Mouse (Mus musculus): Measurements from ENCODE around the gene Dctn1. TPM values are rescaled to one million over a fixed set of nuclear protein-coding genes. Genes with fewer than 3 reads are reported as not detected.

The Dctn1 gene
- polyA plus RNA-seq, 1 experiment from 2014 or later = 55.3 TPM

DNA sequence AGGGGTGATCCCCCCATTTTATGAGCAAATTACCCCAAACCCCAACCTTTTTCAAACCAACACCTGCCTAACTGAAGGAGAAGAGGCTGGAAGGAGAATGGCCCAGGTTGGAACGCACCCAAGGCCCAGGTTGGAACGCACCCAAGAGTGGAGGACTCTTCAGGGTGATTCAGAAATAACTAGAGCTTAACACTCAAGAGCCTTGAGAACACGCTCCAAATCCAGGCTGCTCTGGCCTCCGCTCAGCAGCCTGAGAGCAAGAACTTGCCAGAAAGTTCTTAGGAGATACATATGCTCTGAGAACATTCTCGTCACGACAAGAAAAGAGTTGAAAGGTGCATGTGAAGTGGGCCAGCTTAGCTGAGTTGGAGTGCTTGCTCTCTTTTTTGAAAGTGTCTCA lies 79.4 kb downstream of the Dctn1 start:
- whole genome bisulfite sequencing = 35% methylated on average over 6 of the region's 6 CpGs

DNA sequence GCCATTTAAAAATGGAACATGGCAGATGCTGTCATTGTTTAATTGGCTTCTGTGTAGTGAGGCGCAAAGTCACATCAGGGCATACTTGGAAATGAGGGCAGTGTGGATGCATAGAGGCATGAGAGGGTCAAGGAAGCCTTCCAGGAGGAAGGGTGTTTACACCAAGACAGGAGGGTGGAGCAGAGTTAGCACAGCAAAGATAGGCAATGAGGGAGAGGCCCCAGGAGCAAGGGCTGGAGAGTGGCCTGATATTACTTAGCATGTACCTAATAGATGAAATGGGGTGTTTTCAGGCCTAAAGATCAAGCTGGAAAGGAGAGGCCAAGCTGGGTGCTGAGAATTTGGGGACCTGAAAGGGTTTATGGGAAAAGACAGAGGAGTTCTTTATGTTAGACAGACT lies 80.3 kb downstream of the Dctn1 start:
- Histone ChIP-seq H3K27ac (ENCODE audit: low read length) (peak overlapping the region; percentile 16; the same call in 1 of the 2 replicates), H3K36me3 (ENCODE audit: insufficient read depth, low read length) (no peaks in the 10 kb centered on the region), H3K4me2 (replicated peaks; ENCODE audit: low read depth, low read length) (no peak overlapping the region), H3K4me3 (ENCODE audit: low read depth, low read length) (no peak overlapping the region), H3K27me3 (replicated peaks; ENCODE audit: insufficient read depth, low read length) (no peaks in the 10 kb centered on the region), H3K9ac (replicated peaks; ENCODE audit: low read depth) (no peak overlapping the region), H3K4me1 (ENCODE audit: insufficient read depth, low read depth, low read length) (peaks cover 4% of the 10 kb centered on the region; the same call in 1 of the 2 replicates), H3K9me3 (ENCODE audit: low read length) (no peaks in the 10 kb centered on the region)
- no peak for TF ChIP-seq CTCF (IDR thresholded peaks at IDR 0.05)
- TF ChIP-seq EP300 (IDR thresholded peaks at IDR 0.05) = no peak
- ATAC-seq (no peak), DNase-seq (ENCODE audit: low spot score) (no peak)
- WGBS = 91% methylated on average over 1 of the region's 1 CpGs

More for the DNA sequence above, 79.4 kb downstream of the Dctn1 start:
- no peaks in the 10 kb centered on the region for H3K27me3 ChIP-seq (replicated peaks; ENCODE audit: insufficient read depth, low read length)
- TF ChIP-seq EP300 (IDR thresholded peaks at IDR 0.05) (peak; percentile 79), CTCF (IDR thresholded peaks at IDR 0.05) (no peak)
- ATAC-seq (peak; percentile 96), DNase-seq (ENCODE audit: low spot score) (peak; percentile 90)
- no peak overlapping the region for H3K4me2 ChIP-seq (replicated peaks; ENCODE audit: low read depth, low read length)
- peaks cover 7% of the 10 kb centered on the region; the same call in 1 of the 2 replicates for H3K4me1 ChIP-seq (ENCODE audit: insufficient read depth, low read depth, low read length)
- no peak overlapping the region for H3K4me3 ChIP-seq (ENCODE audit: low read depth, low read length)
- no peaks in the 10 kb centered on the region for H3K36me3 ChIP-seq (ENCODE audit: insufficient read depth, low read length)
- H3K27ac ChIP-seq (ENCODE audit: low read length) = peak overlapping the region; percentile 68
- H3K9ac ChIP-seq (replicated peaks; ENCODE audit: low read depth) = no peak overlapping the region
- H3K9me3 ChIP-seq (ENCODE audit: low read length) = no peaks in the 10 kb centered on the region

DNA sequence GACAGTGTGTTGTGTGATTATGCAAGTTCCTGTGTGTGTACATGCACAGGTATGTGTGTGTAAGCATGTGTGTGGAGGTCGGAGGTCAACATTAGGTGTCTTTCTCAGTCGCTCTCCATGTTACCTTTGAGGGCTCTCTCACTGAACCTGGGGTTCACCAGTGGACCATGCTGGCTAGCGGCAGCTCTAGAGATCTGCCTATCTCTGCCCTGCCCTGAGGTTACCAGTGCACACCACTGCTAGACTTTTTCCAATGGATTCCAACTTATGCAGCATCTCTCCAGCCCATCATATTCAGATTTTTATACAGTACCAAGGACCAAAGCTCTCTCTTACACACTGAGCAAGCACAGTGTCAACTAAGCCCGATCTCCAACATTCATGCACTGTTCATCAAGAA lies 81.0 kb downstream of the Dctn1 start:
- H3K4me3 ChIP-seq (ENCODE audit: low read depth, low read length) = no peak overlapping the region
- H3K36me3 ChIP-seq (ENCODE audit: insufficient read depth, low read length) = no peaks in the 10 kb centered on the region
- 93% methylated on average over 4 of the region's 4 CpGs for WGBS
- no peak for DNase-seq (ENCODE audit: low spot score)
- no peak overlapping the region for H3K4me2 ChIP-seq (replicated peaks; ENCODE audit: low read depth, low read length)
- no peak overlapping the region for H3K9ac ChIP-seq (replicated peaks; ENCODE audit: low read depth)
- H3K4me1 ChIP-seq (ENCODE audit: insufficient read depth, low read depth, low read length) = peaks cover 4% of the 10 kb centered on the region; the same call in 1 of the 2 replicates
- ATAC-seq = no peak
- TF ChIP-seq CTCF (IDR thresholded peaks at IDR 0.05) (no peak), EP300 (IDR thresholded peaks at IDR 0.05) (no peak)
- H3K27me3 ChIP-seq (replicated peaks; ENCODE audit: insufficient read depth, low read length) = no peaks in the 10 kb centered on the region
- no peaks in the 10 kb centered on the region for H3K9me3 ChIP-seq (ENCODE audit: low read length)
- H3K27ac ChIP-seq (ENCODE audit: low read length) = no peak overlapping the region

DNA sequence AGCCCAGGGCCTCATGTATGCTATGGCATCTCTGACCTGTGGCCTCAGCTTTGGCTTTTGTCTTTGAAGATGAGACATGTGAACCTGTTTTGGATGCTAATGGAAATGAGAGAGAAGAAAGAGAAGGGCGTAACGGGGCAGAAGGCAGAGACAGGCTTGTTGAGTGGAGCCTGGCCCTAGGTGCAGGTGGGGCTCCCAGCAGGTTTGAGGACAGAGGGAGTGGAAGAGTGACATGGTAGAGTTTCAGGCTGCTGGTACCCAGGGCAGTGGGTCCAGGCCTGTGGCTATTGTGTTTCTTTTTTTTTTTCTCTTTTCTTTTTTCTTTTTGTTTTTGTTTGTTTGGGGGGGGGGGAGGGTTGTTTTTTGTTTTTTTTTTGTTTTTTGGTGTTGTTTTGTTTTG lies 81.4 kb downstream of the Dctn1 start:
- Histone ChIP-seq H3K4me3 (ENCODE audit: low read depth, low read length) (no peak overlapping the region), H3K27me3 (replicated peaks; ENCODE audit: insufficient read depth, low read length) (no peaks in the 10 kb centered on the region), H3K9me3 (ENCODE audit: low read length) (no peaks in the 10 kb centered on the region), H3K4me2 (replicated peaks; ENCODE audit: low read depth, low read length) (no peak overlapping the region), H3K9ac (replicated peaks; ENCODE audit: low read depth) (no peak overlapping the region), H3K4me1 (ENCODE audit: insufficient read depth, low read depth, low read length) (peaks cover 4% of the 10 kb centered on the region; the same call in 1 of the 2 replicates), H3K36me3 (ENCODE audit: insufficient read depth, low read length) (no peaks in the 10 kb centered on the region), H3K27ac (ENCODE audit: low read length) (no peak overlapping the region)
- 83% methylated on average over 2 of the region's 2 CpGs for WGBS
- DNase-seq (ENCODE audit: low spot score) (no peak), ATAC-seq (no peak)
- TF ChIP-seq EP300 (IDR thresholded peaks at IDR 0.05) (no peak), CTCF (IDR thresholded peaks at IDR 0.05) (no peak)

Other genes with a start within 250 kb of the Dctn1 start
- 8.8 and 14.3 TPM in 2 replicates for gene Sema4f, start 226.2 kb upstream of the Dctn1 start, polyA plus RNA-seq (2015; fragmentation: Nextera tagmentation; extraction: Ambion mirVana)
- gene M1ap, start 219.0 kb upstream of the Dctn1 start, polyA plus RNA-seq (2015; fragmentation: Nextera tagmentation; extraction: Ambion mirVana) = 1.8 and 2.5 TPM in 2 replicates
- 22.8 and 23.3 TPM in 2 replicates for gene Dok1, start 132.4 kb upstream of the Dctn1 start, polyA plus RNA-seq (2015; fragmentation: Nextera tagmentation; extraction: Ambion mirVana)
- gene Loxl3, start 131.7 kb upstream of the Dctn1 start, polyA plus RNA-seq (2015; fragmentation: Nextera tagmentation; extraction: Ambion mirVana) = 10.1 and 11.4 TPM in 2 replicates
- gene Aup1, start 111.4 kb upstream of the Dctn1 start, polyA plus RNA-seq (2015; fragmentation: Nextera tagmentation; extraction: Ambion mirVana) = 201 and 205 TPM in 2 replicates
- 50.5 and 55.5 TPM in 2 replicates for gene Htra2, start 110.6 kb upstream of the Dctn1 start, polyA plus RNA-seq (2015; fragmentation: Nextera tagmentation; extraction: Ambion mirVana)
- 1.9 and 2.4 TPM in 2 replicates for gene Dqx1, start 108.1 kb upstream of the Dctn1 start, polyA plus RNA-seq (2015; fragmentation: Nextera tagmentation; extraction: Ambion mirVana)
- not detected in 2 replicates for gene Tlx2, start 95.6 kb upstream of the Dctn1 start, polyA plus RNA-seq (2015; fragmentation: Nextera tagmentation; extraction: Ambion mirVana)
- gene Pcgf1, start 88.1 kb upstream of the Dctn1 start, polyA plus RNA-seq (2015; fragmentation: Nextera tagmentation; extraction: Ambion mirVana) = 24.3 and 26.0 TPM in 2 replicates
- gene Lbx2, start 79.6 kb upstream of the Dctn1 start, polyA plus RNA-seq (2015; fragmentation: Nextera tagmentation; extraction: Ambion mirVana) = 1.9 and 3.4 TPM in 2 replicates
- gene Ccdc142, start 64.3 kb upstream of the Dctn1 start, polyA plus RNA-seq (2015; fragmentation: Nextera tagmentation; extraction: Ambion mirVana) = 1.2 and 1.5 TPM in 2 replicates
- gene Gm42688, start 64.3 kb upstream of the Dctn1 start, polyA plus RNA-seq (2015; fragmentation: Nextera tagmentation; extraction: Ambion mirVana) = 1.9 TPM in 2 replicates
- 127 and 128 TPM in 2 replicates for gene Mrpl53, start 56.9 kb upstream of the Dctn1 start, polyA plus RNA-seq (2015; fragmentation: Nextera tagmentation; extraction: Ambion mirVana)
- 21.6 and 23.5 TPM in 2 replicates for gene Mogs, start 50.4 kb upstream of the Dctn1 start, polyA plus RNA-seq (2015; fragmentation: Nextera tagmentation; extraction: Ambion mirVana)
- 57.9 and 62.4 TPM in 2 replicates for gene Wbp1, start 44.4 kb upstream of the Dctn1 start, polyA plus RNA-seq (2015; fragmentation: Nextera tagmentation; extraction: Ambion mirVana)
- 14.5 and 18.1 TPM in 2 replicates for gene Ino80b, start 40.5 kb upstream of the Dctn1 start, polyA plus RNA-seq (2015; fragmentation: Nextera tagmentation; extraction: Ambion mirVana)
- 51.2 and 63.8 TPM in 2 replicates for gene Rtkn, start 30.5 kb upstream of the Dctn1 start, polyA plus RNA-seq (2015; fragmentation: Nextera tagmentation; extraction: Ambion mirVana)
- gene Wdr54, start 9.5 kb upstream of the Dctn1 start, polyA plus RNA-seq (2015; fragmentation: Nextera tagmentation; extraction: Ambion mirVana) = 3.1 and 3.3 TPM in 2 replicates
- gene 1700003E16Rik, start 9.5 kb upstream of the Dctn1 start, polyA plus RNA-seq (2015; fragmentation: Nextera tagmentation; extraction: Ambion mirVana) = 6.1 and 9.8 TPM in 2 replicates
- 5.0 and 5.3 TPM in 2 replicates for gene Slc4a5, start 53.9 kb downstream of the Dctn1 start, polyA plus RNA-seq (2015; fragmentation: Nextera tagmentation; extraction: Ambion mirVana)
- 6.3 and 7.8 TPM in 2 replicates for gene Mthfd2, start 160.0 kb downstream of the Dctn1 start, polyA plus RNA-seq (2015; fragmentation: Nextera tagmentation; extraction: Ambion mirVana)
- gene Mob1a, start 160.1 kb downstream of the Dctn1 start, polyA plus RNA-seq (2015; fragmentation: Nextera tagmentation; extraction: Ambion mirVana) = 41.3 and 47.6 TPM in 2 replicates
- gene Bola3, start 183.2 kb downstream of the Dctn1 start, polyA plus RNA-seq (2015; fragmentation: Nextera tagmentation; extraction: Ambion mirVana) = 101 and 120 TPM in 2 replicates